Mouse (Mus musculus) testis, adult 2 months (tissue): Measurements from ENCODE around the gene Mrpl52.

ENCODE experiments used
- CTCF ChIP-seq: fragments of 200-500 bp; IDR thresholded peaks from 2 replicates; pipeline ENCODE4 v1.5.1; 2012; ENCODE audit warnings: low read depth, mild to moderate bottlenecking, inconsistent platforms, low read length, moderate library complexity; ENCODE audit not compliant: control insufficient read depth, insufficient read depth, insufficient replicate concordance
- POLR2A ChIP-seq: fragments of 200-500 bp; IDR thresholded peaks from 2 replicates; pipeline ENCODE4 v1.6.1; 2012; ENCODE audit warnings: low read depth, mild to moderate bottlenecking, inconsistent platforms, low read length, moderate library complexity; ENCODE audit not compliant: control insufficient read depth

GRCm38 (mm10) chr14:54432837-54433830, 6.4 kb downstream of the Mrpl52 start:
- TF ChIP-seq CTCF (no peak), POLR2A (no peak)
